Mouse (Mus musculus) forebrain, embryonic 12.5 days (tissue): ENCODE data around the gene Lrrc25. TPM values are rescaled to one million over a fixed set of nuclear protein-coding genes. Genes with fewer than 3 reads are reported as not detected.

Experiments used
- ATAC-seq: fragments of 200-750 bp; cut with Nextera tagmentation; 2 replicates; pipeline ENCODE4 v1.8.0; 2017; ENCODE audit warnings: moderate TSS enrichment; ENCODE audit not compliant: low FRiP score
- H3K27ac ChIP-seq: fragments of 300-500 bp; sonication (generic); 2 replicates; pipeline ENCODE4 v1.5.1; 2016; ENCODE audit warnings: mild to moderate bottlenecking
- H3K27me3 ChIP-seq: fragments of 300-500 bp; sonication (generic); 2 replicates; pipeline ENCODE4 v1.6.1; 2016; ENCODE audit warnings: mild to moderate bottlenecking
- H3K36me3 ChIP-seq: fragments of 300-500 bp; sonication (generic); replicated peaks from 2 replicates; pipeline ENCODE4 v1.6.1; 2016; ENCODE audit warnings: mild to moderate bottlenecking
- H3K4me1 ChIP-seq: fragments of 300-500 bp; sonication (generic); 2 replicates; pipeline ENCODE4 v1.6.1; 2016
- H3K4me2 ChIP-seq: fragments of 300-500 bp; sonication (generic); 2 replicates; pipeline ENCODE4 v1.6.1; 2016; ENCODE audit warnings: mild to moderate bottlenecking, moderate library complexity
- H3K4me3 ChIP-seq: fragments of 300-500 bp; sonication (generic); replicated peaks from 2 replicates; pipeline ENCODE4 v1.5.1; 2016; ENCODE audit warnings: mild to moderate bottlenecking
- H3K9ac ChIP-seq: fragments of 300-500 bp; sonication (generic); 2 replicates; pipeline ENCODE4 v1.6.1; 2016; ENCODE audit warnings: mild to moderate bottlenecking
- H3K9me3 ChIP-seq: fragments of 300-500 bp; sonication (generic); 2 replicates; pipeline ENCODE4 v1.6.1; 2016
- WGBS: fragments of 180-500 bp; shearing (Covaris S2); methylation state at CpG from one replicate; pipeline ENCODE4 v1.1.7; 2016; 5-methylcytosine and 5-hydroxymethylcytosine counted together
- polyA plus RNA-seq: library from polyadenylated mRNA; unstranded; fragments of >200 nt; fragmentation: Nextera tagmentation; extraction: Ambion mirVana; gene quantifications from 2 replicates; pipeline ENCODE4 v1.2.1, GENCODE M21; 2016

The Lrrc25 gene
- polyA plus RNA-seq, 1 experiment from 2014 or later, result 0.45 TPM

DNA sequence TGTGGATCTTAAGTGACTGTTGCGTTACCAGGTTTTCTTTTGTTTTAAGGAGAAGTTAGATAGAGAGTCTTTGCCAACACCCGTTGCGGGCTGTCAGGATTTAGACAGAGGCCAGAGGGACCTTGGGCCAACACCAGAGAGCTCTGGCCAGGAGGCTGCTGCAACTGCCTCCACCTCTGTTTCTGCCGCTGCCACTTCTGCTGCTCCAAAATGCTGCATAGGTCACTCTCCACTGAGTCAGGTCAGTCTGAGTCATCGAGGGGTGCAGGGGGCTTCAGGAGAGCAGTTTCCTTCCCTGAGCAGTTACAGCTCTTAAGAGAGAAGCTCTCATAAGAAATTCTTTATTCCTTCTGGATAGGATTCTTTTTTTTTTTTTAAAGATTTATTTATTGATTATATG lies 11.1 kb downstream of the Lrrc25 start:
- peaks cover 23% of the 10 kb centered on the region for H3K4me1 ChIP-seq
- no peak overlapping the region for H3K27ac ChIP-seq
- no peak overlapping the region for H3K4me3 ChIP-seq
- H3K9me3 ChIP-seq, result no peaks in the 10 kb centered on the region
- H3K9ac ChIP-seq, result no peak overlapping the region
- 87% methylated on average over 5 of the region's 5 CpGs for WGBS
- H3K27me3 ChIP-seq, result peaks cover 28% of the 10 kb centered on the region
- no peak overlapping the region for H3K4me2 ChIP-seq
- no peak for ATAC-seq
- no peaks in the 10 kb centered on the region for H3K36me3 ChIP-seq

DNA sequence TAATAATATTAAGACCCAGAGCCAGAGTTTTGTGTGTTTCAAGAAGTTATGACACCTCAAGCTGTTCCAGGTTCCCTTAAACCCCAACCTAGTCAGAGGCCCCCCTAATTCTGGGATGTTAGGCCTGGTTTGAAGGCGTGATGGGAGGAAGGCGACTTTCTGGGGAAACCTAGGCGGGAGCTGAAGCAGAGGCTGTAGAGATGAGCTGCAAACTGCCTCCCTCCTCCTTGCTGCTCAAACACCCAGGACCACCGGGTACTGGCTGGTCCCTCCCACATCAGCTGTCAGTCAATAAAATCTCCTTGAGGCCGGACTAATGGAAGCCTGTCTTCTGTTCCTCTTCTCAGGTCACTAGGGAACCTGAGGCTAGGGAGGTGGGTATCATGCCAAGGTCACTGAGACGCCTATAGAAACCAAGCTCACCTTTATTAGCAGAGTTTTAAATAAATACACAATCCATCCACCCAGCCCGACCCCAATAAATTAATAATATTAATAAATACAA lies 13.1 kb downstream of the Lrrc25 start:
- Histone ChIP-seq H3K27ac (peak overlapping the region; percentile 65; the same call in 1 of the 2 replicates), H3K4me3 (peak overlapping the region; percentile 51), H3K9ac (peak overlapping the region; percentile 49; the same call in 1 of the 2 replicates), H3K27me3 (peaks cover 30% of the 10 kb centered on the region), H3K4me1 (peaks cover 23% of the 10 kb centered on the region), H3K4me2 (peak overlapping the region; percentile 60), H3K36me3 (no peaks in the 10 kb centered on the region), H3K9me3 (no peaks in the 10 kb centered on the region)
- peak; percentile 16; the same call in 1 of the 2 replicates for ATAC-seq
- 59% methylated on average over 7 of the region's 7 CpGs for WGBS

DNA sequence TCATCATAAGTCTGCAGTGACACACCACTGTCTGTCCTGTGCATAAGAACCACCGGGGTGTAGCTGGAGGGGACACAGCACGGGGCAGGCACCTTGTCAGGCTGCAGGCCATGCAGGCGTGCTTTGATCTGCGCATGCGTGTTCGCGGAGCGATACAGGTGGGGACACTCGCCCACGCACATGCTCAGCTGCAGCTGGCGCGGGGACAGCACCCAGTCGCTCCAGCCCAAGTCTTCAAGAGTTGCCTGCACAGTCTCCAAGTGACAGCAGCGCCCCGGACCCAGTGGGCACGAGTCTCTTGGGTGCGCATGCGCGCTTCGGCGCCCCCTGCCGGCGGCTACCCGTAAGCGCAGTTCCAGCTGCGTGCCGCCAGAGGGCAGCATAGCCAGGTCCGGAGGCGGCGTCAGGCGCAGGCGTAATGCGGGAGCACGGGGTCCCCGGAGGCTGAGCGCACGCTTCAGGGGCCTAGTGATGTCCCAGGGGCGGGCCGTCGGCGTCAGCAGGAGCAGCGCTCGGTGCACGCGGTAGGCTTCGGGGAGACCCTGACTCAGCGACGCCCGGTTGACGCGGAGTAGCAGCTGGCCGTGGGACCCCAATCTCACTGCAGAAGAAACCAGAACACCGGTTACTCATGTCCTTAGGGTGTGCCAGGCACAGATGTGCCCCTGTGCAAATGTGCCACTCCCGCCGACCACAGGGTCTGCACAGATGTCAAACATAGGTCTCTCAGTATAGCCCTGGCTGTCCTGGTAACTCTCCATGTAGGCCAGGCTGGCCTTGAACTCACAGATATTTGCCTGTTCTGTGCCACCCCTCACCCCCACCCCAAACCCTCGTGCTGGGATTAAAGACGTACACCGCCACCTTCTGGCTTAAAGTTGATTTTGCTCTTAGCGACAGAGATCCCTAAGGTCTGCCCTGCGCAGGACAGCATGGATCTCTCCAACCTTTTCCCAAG lies 13.9 kb downstream of the Lrrc25 start:
- Histone ChIP-seq H3K4me3 (peak overlapping the region; percentile 51), H3K36me3 (no peaks in the 10 kb centered on the region), H3K27ac (peak overlapping the region; percentile 65), H3K4me2 (peak overlapping the region; percentile 60), H3K9me3 (no peaks in the 10 kb centered on the region), H3K4me1 (peaks cover 23% of the 10 kb centered on the region), H3K27me3 (peaks cover 30% of the 10 kb centered on the region), H3K9ac (peak overlapping the region; percentile 49; the same call in 1 of the 2 replicates)
- WGBS, result 2% methylated on average over 60 of the region's 60 CpGs
- peak; percentile 91 for ATAC-seq

DNA sequence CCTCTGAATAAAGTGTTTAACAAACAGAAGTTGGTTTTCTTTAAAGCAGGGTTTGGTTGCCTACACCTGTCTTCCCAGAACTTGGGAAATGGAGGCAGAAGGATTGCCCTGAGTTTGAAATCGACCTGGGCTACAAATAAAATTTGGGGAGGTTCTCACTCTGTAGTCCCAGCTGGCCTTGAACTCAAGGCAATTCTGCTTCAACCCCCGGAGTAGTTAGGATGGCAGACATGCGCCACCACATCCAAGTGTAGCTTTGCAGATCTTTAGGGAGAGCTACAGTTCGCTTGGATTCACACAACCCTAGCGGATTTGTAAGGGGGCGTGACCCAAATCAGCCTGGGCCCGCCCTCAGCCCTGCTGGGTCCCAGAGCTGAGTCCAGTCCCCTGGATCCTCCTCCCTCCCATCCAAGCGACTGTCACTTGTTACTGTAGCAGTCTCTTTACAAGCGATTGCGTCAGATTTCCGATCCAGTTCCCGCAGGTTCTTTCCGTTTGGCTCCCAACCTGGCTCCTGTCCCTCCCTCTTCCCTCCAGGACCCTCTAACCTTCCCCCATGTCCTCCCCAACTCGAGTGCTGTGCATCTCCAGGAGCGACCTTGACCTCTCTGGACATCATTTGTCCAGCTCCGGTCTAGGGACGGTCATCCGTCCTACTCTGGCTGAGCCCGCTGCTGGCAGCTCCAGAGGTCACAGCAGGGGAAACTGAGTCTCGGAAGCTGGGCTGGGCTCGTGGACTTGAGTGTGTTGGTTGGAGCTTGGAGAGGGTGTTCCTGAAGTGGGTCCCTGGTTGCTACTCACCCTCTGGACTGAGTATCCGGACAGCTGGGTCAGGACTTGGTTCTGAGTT lies 14.8 kb downstream of the Lrrc25 start:
- Histone ChIP-seq H3K4me3 (no peak overlapping the region), H3K36me3 (no peaks in the 10 kb centered on the region), H3K27me3 (peaks cover 30% of the 10 kb centered on the region), H3K27ac (no peak overlapping the region), H3K9ac (peak overlapping the region; percentile 49; the same call in 1 of the 2 replicates), H3K4me2 (peak overlapping the region; percentile 4; the same call in 1 of the 2 replicates), H3K9me3 (no peaks in the 10 kb centered on the region), H3K4me1 (peaks cover 25% of the 10 kb centered on the region)
- WGBS, result 12% methylated on average over 22 of the region's 22 CpGs
- peak; percentile 21 for ATAC-seq

DNA sequence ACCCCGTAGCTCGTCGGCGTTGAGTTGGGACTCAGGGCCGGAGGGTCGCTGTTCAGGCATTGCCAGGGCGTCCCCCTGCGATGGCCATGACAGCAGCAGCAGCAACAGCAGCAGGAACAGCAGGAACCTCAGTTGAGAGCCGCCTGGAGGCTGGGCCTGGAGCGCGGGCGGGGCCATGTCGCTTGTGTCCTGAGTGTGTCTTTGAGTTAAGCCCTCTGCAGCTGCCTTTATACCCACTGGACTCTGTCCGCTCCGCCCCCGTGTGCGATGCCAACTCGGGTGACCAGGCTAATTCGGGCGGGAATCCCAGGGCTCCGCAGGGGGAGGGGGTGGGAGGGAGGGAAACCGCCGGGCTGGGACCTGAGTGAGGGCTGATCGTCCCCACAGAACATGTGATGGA lies 15.5 kb downstream of the Lrrc25 start:
- Histone ChIP-seq H3K27me3 (peaks cover 30% of the 10 kb centered on the region), H3K9ac (peak overlapping the region; percentile 47; the same call in 1 of the 2 replicates), H3K4me3 (no peak overlapping the region), H3K36me3 (no peaks in the 10 kb centered on the region), H3K27ac (no peak overlapping the region), H3K9me3 (no peaks in the 10 kb centered on the region), H3K4me2 (no peak overlapping the region), H3K4me1 (peaks cover 25% of the 10 kb centered on the region)
- 18% methylated on average over 24 of the region's 24 CpGs for WGBS
- no peak for ATAC-seq

DNA sequence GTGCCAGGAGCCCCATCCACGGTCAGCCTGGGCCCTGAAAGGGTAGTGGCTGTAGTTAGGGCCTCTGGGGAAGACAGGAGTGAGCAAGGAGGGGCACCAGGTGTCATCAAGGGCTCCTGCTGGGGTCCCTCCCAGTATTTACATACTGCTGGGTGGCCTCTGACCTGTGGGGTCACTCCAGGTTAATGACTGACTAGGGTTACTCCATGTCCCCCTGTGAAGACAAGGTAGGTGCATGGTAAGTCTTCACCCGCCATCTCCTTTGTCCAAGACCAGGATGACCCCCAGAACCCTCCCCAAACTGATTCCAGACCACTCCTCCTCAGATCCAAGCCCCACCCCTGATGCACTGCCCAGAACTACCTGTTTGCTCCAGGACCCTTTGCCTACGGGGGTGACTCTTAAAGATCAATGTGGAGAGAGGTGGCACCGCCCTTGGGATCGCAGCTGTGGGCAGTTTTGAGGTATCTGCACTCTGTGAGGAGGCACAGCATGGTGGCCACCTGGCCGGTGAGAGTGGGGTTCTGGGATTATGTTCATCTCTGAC lies 16.5 kb downstream of the Lrrc25 start, which contains the start of gene Gdf15:
Gdf15 (minus strand) TSS at position 111 of the 547 bp plus-strand sequence.
- Histone ChIP-seq H3K27ac (no peak within 1 kb of the TSS), H3K4me1 (peaks cover 31% of the 10 kb centered on the region), H3K27me3 (peaks cover 30% of the 10 kb centered on the region), H3K4me2 (no peak within 1 kb of the TSS), H3K9me3 (no peaks in the 10 kb centered on the region), H3K4me3 (no peak within 1 kb of the TSS), H3K9ac (peak within 1 kb of the TSS; percentile 47; the same call in 1 of the 2 replicates), H3K36me3 (no peaks in the 10 kb centered on the region)
- no peak for ATAC-seq
- WGBS, result 76% methylated on average over 6 of the region's 6 CpGs

DNA sequence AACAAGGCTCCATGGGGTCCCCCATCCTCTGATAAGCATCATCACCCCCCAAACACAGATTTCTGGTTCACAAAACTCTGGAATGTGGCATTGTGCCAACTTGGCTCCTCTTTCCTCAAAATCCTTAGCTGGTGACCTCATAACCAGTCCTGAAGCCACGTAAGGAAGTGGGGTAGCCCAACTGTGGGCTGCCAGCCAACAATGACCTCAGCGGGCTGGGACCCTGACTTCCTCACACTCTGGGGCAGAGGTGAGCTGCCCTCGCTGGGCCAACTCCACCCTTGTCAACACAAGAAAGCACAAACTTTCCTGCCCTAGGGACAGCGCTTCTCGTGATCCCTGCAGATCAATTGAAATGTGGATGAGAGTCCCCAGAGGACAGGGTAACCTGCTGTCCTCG lies 18.1 kb downstream of the Lrrc25 start:
- Histone ChIP-seq H3K4me3 (no peak overlapping the region), H3K9me3 (no peaks in the 10 kb centered on the region), H3K4me2 (no peak overlapping the region), H3K27me3 (peaks cover 27% of the 10 kb centered on the region), H3K4me1 (peaks cover 30% of the 10 kb centered on the region), H3K36me3 (no peaks in the 10 kb centered on the region), H3K27ac (no peak overlapping the region), H3K9ac (no peak overlapping the region)
- ATAC-seq, result no peak
- WGBS, result 69% methylated on average over 6 of the region's 6 CpGs

DNA sequence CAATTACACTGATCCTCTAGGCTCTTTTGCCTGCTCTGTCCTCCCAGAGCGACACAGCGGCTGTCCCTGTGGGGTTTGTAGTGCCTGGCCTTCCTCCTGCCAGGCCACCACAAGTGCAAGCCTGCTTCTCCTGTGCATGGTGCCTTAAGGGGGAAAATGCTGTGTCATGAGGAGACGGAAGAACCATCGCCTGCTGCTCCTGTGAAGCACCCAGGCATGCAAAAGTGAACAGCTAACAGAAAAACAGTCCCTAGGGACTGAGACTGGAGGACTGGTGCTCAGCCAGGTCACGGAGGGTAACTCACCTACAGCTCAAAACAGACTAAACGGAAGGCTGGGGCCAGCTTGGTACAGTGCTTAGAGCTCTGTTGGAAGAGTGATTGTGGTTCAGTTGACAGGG lies 19.6 kb downstream of the Lrrc25 start:
- Histone ChIP-seq H3K4me2 (no peak overlapping the region), H3K4me3 (no peak overlapping the region), H3K36me3 (no peaks in the 10 kb centered on the region), H3K9ac (no peak overlapping the region), H3K4me1 (peaks cover 16% of the 10 kb centered on the region), H3K27ac (no peak overlapping the region), H3K27me3 (peaks cover 27% of the 10 kb centered on the region), H3K9me3 (no peaks in the 10 kb centered on the region)
- 79% methylated on average over 6 of the region's 6 CpGs for WGBS
- no peak for ATAC-seq

DNA sequence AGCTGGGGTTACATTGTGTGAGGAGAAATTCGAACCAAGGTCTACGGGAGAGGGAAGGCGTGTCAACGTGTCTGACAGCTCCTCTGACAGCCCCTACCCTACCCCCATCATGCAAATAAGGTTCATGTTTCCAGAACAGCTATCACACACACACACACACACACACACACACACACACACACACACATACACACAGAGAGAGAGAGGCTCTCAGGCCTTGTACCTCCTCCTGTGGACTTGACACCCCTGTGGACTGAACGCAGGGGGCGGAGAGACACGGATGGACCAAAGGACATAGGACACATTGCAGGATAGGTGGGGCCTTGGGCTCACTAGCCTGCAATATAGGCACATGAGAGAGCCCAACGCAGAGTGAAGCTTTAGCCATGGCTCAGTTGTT lies 20.9 kb downstream of the Lrrc25 start:
- Histone ChIP-seq H3K4me3 (no peak overlapping the region), H3K27ac (no peak overlapping the region), H3K36me3 (no peaks in the 10 kb centered on the region), H3K9ac (no peak overlapping the region), H3K9me3 (no peaks in the 10 kb centered on the region), H3K4me1 (peaks cover 8% of the 10 kb centered on the region), H3K4me2 (no peak overlapping the region), H3K27me3 (peaks cover 15% of the 10 kb centered on the region; the same call in 1 of the 2 replicates)
- ATAC-seq, result no peak
- WGBS, result 69% methylated on average over 8 of the region's 8 CpGs

DNA sequence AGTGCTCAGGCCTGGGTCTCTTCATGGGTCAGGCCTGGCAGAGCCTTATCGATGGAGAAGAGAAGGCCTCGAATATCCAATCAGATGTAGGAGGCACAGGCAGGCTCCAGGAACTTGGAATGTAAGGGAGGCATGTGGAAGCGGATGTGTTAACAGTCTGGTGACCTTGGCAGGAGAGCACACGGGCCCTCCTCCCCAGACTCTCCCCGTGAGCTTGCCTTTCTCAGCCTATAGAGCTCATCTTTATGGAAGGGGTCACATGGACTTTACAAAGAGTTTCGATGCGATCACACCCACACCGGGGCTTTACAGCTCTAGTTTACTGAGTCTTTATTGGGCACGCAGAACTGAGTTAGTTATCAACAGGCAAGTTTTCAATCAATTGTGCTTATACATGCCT lies 22.8 kb downstream of the Lrrc25 start:
- H3K4me1 ChIP-seq, result peaks cover 8% of the 10 kb centered on the region
- H3K36me3 ChIP-seq, result no peaks in the 10 kb centered on the region
- no peak overlapping the region for H3K27ac ChIP-seq
- H3K9ac ChIP-seq, result no peak overlapping the region
- no peak overlapping the region for H3K4me2 ChIP-seq
- 79% methylated on average over 9 of the region's 9 CpGs for whole genome bisulfite sequencing
- H3K9me3 ChIP-seq, result no peaks in the 10 kb centered on the region
- ATAC-seq, result no peak
- 0 out of 2 replicates have a peak, but pooled peaks cover 5% of the 10 kb centered on the region for H3K27me3 ChIP-seq
- no peak overlapping the region for H3K4me3 ChIP-seq

DNA sequence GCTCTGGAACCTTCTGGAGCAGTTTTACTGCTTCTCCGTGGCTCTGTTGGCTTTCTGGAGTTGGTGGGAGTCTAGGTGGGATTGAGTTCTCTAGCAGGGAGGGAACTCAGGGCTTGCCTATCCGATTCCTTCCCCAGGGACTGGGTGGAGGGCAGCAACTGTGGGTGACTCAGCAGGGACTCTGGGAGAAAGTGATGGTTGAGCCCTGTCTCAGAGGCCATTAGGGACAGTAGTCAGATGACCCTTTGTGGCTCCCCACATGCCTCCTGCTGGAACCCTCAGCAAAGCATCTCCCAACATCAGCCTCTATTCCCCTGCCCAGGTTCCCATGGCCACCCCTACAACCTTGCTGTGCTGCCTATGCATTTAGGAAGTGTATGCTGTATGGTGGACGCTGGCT lies 27.1 kb downstream of the Lrrc25 start:
- Histone ChIP-seq H3K4me1 (peaks cover 19% of the 10 kb centered on the region), H3K27ac (no peak overlapping the region), H3K27me3 (0 out of 2 replicates have a peak, but pooled peaks cover 5% of the 10 kb centered on the region), H3K9me3 (no peaks in the 10 kb centered on the region), H3K4me3 (no peak overlapping the region), H3K4me2 (no peak overlapping the region), H3K36me3 (no peaks in the 10 kb centered on the region), H3K9ac (no peak overlapping the region)
- no peak for ATAC-seq
- 68% methylated on average over 3 of the region's 3 CpGs for WGBS
